Mouse (Mus musculus) gastrocnemius, postnatal 10 days (tissue): ENCODE measurements around the gene Specc1l. TPM values are rescaled to one million over a fixed set of nuclear protein-coding genes. Genes with fewer than 3 reads are reported as not detected.

Source experiments
- DNase-seq: peaks from one replicate; pipeline ENCODE4 v3.0.0; 2021; ENCODE audit warnings: mixed read lengths
- total RNA-seq, 2 experiments: library from RNA; stranded (reverse); gene quantifications; 2 replicates each; pipeline ENCODE4 v1.2.3; 2021

Gene Specc1l
- total RNA-seq, 2 experiments from 2014 or later, result 34.3 to 36.2 TPM

- no peak for DNase-seq
Observed at GRCm38 (mm10) chr10:75355341-75355740, 143.5 kb downstream of the Specc1l start.

Other genes starting within 250 kb of the Specc1l start
- gene Gnaz, start 244.9 kb upstream of the Specc1l start, total RNA-seq, result 1 to 10 TPM in 1 of 2 experiments, under 1 TPM in 1; 0.99 to 1.6 TPM
- gene Rsph14, start 179.5 kb upstream of the Specc1l start, total RNA-seq, result not detected
- 1 to 10 TPM; 1.3 to 2.2 TPM for gene Rab36, start 175.0 kb upstream of the Specc1l start, total RNA-seq
- gene Bcr, start 151.5 kb upstream of the Specc1l start, total RNA-seq, result 1 to 10 TPM; 4.2 to 6.4 TPM
- 1 to 10 TPM; 4.3 to 6.2 TPM for gene Adora2a, start 104.8 kb downstream of the Specc1l start, total RNA-seq
- gene Upb1, start 189.0 kb downstream of the Specc1l start, total RNA-seq, result under 1 TPM; 0.20 to 0.21 TPM